Mouse (Mus musculus) cortical plate, adult 2 months (tissue): ENCODE measurements around the gene Rbck1.

ENCODE experiments used
- CTCF ChIP-seq: fragments of 200-500 bp; IDR thresholded peaks from 2 replicates; pipeline ENCODE4 v1.5.1; 2011; ENCODE audit warnings: mild to moderate bottlenecking, control low read depth, low read length; ENCODE audit not compliant: insufficient read depth; ENCODE audit errors: extremely low read depth
- POLR2A ChIP-seq: fragments of 200-500 bp; IDR thresholded peaks from 2 replicates; pipeline ENCODE4 v1.6.1; 2011; ENCODE audit warnings: mild to moderate bottlenecking, low read length, control low read depth; ENCODE audit not compliant: insufficient read depth; ENCODE audit errors: extremely low read depth

DNA sequence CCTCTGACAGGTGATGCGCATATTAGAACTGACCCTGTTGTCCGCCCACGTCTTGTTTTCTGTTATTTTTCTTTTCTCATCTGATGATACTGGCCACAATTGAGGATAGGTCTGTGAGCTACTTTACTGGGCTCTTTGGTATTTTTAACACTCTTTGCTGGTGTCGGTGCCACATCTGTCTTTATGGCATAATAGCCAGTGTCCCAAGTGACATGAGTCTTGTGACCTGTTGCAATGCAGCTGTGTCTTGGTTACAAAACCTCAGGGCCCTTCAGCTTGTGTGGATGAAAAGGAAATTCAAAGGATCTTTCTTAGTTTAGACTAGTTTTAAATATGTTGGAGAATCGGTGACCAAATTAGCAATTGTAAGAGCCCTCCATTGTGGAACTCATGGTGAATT lies 37.9 kb downstream of the Rbck1 start:
- TF ChIP-seq CTCF (no peak), POLR2A (no peak)
